Mouse (Mus musculus): ENCODE measurements around the gene Wapl. TPM values are rescaled to one million over a fixed set of nuclear protein-coding genes. Genes with fewer than 3 reads are reported as not detected.

Gene Wapl
- total and polyA plus RNA-seq, 3 experiments, result 77.7 to 114 (median 79.2) TPM

GRCm38 (mm10) chr14:34670256-34670655 is 3.5 kb upstream of the Wapl start:
- in situ Hi-C loops (cut with MboI; ENCODE audit: low pct_ligation_motif_present, low pct_unique_long_range_greater_than_20kb, low sequenced_read_pairs) (loop anchor here (10.0 kb wide), 1 partner anchor 45 kb away; no protein-coding TSS in a partner anchor), dilution Hi-C loops (cut with MboI; ENCODE audit: extremely low pct_ligation_motif_present, extremely low pct_unique_long_range_greater_than_20kb, low sequenced_read_pairs) (no loop called here)
- H3K27me3 ChIP-seq (replicated peaks), result no peaks in the 10 kb centered on the region
- peaks cover 13% of the 10 kb centered on the region for H3K79me2 ChIP-seq (replicated peaks; ENCODE audit: control insufficient read depth, extremely low read depth, insufficient read depth, poor library complexity, severe bottlenecking)
- no peak overlapping the region for H3K27ac ChIP-seq (ENCODE audit: insufficient read depth, low read depth)
- DNase-seq (ENCODE audit: extremely low read depth), result no peak
- no peaks in the 10 kb centered on the region for H3K9me3 ChIP-seq (replicated peaks; ENCODE audit: low read length)
- peaks cover 0 to 15% of the 10 kb centered on the region in 2 experiments; a peak in 1 of 4 replicates for H3K4me1 ChIP-seq (ENCODE audit: control insufficient read depth in 1 of 2, insufficient read depth in 2 of 2)
- TF ChIP-seq HCFC1 (IDR thresholded peaks at IDR 0.05; ENCODE audit: low read depth, low read length) (no peak), SMC3 (IDR thresholded peaks at IDR 0.05; ENCODE audit: low read depth, low read length) (no peak), ZC3H11A (IDR thresholded peaks at IDR 0.05; ENCODE audit: low read depth, low read length) (no peak), KAT2A (IDR thresholded peaks at IDR 0.05; ENCODE audit: insufficient replicate concordance, low read length) (no peak), TBP (conservative IDR thresholded peaks at IDR 0.05; ENCODE audit: low read depth, low read length) (no peak), TCF12 (IDR thresholded peaks at IDR 0.05; ENCODE audit: low read depth, low read length) (no peak), GABPA (IDR thresholded peaks at IDR 0.05; ENCODE audit: insufficient replicate concordance, low read depth, low read length) (no peak), PAX5 (IDR thresholded peaks at IDR 0.05; ENCODE audit: low read length) (no peak), JUND (conservative IDR thresholded peaks at IDR 0.05; ENCODE audit: low read depth, low read length) (no peak), ETS1 (conservative IDR thresholded peaks at IDR 0.05; ENCODE audit: low read depth, low read length) (no peak), E2F4 (IDR thresholded peaks at IDR 0.05; ENCODE audit: insufficient replicate concordance, low read depth, low read length) (no peak), NRF1 (IDR thresholded peaks at IDR 0.05; ENCODE audit: low read depth, low read length) (no peak), ELF1 (IDR thresholded peaks at IDR 0.05; ENCODE audit: low read depth, low read length) (no peak), NELFE (IDR thresholded peaks at IDR 0.05; ENCODE audit: low read depth, low read length) (no peak), MEF2A (IDR thresholded peaks at IDR 0.05; ENCODE audit: borderline replicate concordance, low read depth, low read length) (no peak), MAZ (IDR thresholded peaks at IDR 0.05; ENCODE audit: low read depth, low read length) (no peak), POLR2AphosphoS2 (IDR thresholded peaks at IDR 0.05; ENCODE audit: low read depth, low read length) (no peak), SIN3A (IDR thresholded peaks at IDR 0.05; ENCODE audit: low read length) (no peak)
- H3K4me3 ChIP-seq (replicated peaks in 1 of 3; ENCODE audit: low read depth in 2 of 3, low read length in 2 of 3, poor library complexity in 1 of 3), result no peak overlapping the region
- no peak overlapping the region for H3K4me2 ChIP-seq (ENCODE audit: insufficient read depth, low read depth, poor library complexity, severe bottlenecking)
- no peak overlapping the region for H3K9ac ChIP-seq (ENCODE audit: insufficient read depth, low read depth)
- peaks cover 0 to 4% of the 10 kb centered on the region in 2 experiments for H3K36me3 ChIP-seq (replicated peaks in 1 of 2; ENCODE audit: control insufficient read depth in 1 of 2, insufficient read depth in 1 of 2, low read length in 1 of 2)

DNA sequence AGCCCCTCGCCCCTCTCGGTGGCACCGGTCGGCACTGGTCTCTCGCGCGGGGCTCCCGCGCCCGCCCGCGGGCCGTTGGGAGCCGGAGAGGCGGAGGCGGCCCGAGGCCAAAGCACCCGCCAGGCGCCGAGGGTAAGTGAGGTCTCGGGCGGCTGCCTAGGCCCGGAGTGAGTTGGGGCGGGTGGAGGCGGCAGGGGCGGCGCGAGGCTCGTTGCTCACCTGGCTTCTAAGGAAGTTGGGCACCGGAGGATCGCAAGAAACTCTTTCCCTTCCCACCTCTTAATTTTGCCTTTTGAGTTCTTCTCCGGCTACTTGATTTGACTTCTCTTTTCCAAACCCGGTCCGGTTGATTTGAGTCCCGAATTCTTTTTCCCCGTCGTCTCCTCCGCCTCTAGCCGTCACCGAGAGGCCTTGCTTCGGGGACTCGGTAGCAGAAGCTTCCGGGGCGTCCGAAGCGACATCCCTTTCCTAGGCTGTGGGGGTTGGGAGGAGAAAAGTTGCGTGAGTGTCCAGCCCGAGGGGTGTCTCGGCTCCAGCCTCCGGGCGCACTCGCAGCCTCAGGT is 582 bp downstream of the Wapl start:
- Histone ChIP-seq H3K4me1 (ENCODE audit: control insufficient read depth in 1 of 2, insufficient read depth in 2 of 2) (peaks cover 0 to 32% of the 10 kb centered on the region in 2 experiments; a peak in 3 of 4 replicates), H3K4me3 (replicated peaks in 1 of 3; ENCODE audit: low read depth in 2 of 3, low read length in 2 of 3, poor library complexity in 1 of 3) (peak overlapping the region; percentile 71 to 93 (median 87)), H3K9ac (ENCODE audit: insufficient read depth, low read depth) (peak overlapping the region; percentile 97), H3K9me3 (replicated peaks; ENCODE audit: low read length) (no peaks in the 10 kb centered on the region), H3K27me3 (replicated peaks) (no peaks in the 10 kb centered on the region), H3K36me3 (replicated peaks in 1 of 2; ENCODE audit: control insufficient read depth in 1 of 2, insufficient read depth in 1 of 2, low read length in 1 of 2) (peaks cover 9 to 21% of the 10 kb centered on the region in 2 experiments), H3K79me2 (replicated peaks; ENCODE audit: control insufficient read depth, extremely low read depth, insufficient read depth, poor library complexity, severe bottlenecking) (peaks cover 39% of the 10 kb centered on the region), H3K4me2 (ENCODE audit: insufficient read depth, low read depth, poor library complexity, severe bottlenecking) (no peak overlapping the region), H3K27ac (ENCODE audit: insufficient read depth, low read depth) (peak overlapping the region; percentile 59)
- dilution Hi-C loops (cut with MboI; ENCODE audit: extremely low pct_ligation_motif_present, extremely low pct_unique_long_range_greater_than_20kb, low sequenced_read_pairs) (no loop called here), in situ Hi-C loops (cut with MboI; ENCODE audit: low pct_ligation_motif_present, low pct_unique_long_range_greater_than_20kb, low sequenced_read_pairs) (loop anchor here (10.0 kb wide), 1 partner anchor 50 kb away; no protein-coding TSS in a partner anchor)
- DNase-seq (ENCODE audit: extremely low read depth), result peak; percentile 65
- TF ChIP-seq JUND (conservative IDR thresholded peaks at IDR 0.05; ENCODE audit: low read depth, low read length) (no peak), CHD1 (IDR thresholded peaks at IDR 0.05; ENCODE audit: low read depth, low read length) (no peak), CHD2 (IDR thresholded peaks at IDR 0.05; ENCODE audit: low read length) (no peak; the same call in 1 of the 2 replicates), MAX (IDR thresholded peaks at IDR 0.05; ENCODE audit: low read length) (no peak; the same call in 1 of the 2 replicates), HCFC1 (IDR thresholded peaks at IDR 0.05; ENCODE audit: low read depth, low read length) (peak; percentile 53; the same call in 1 of the 2 replicates), RCOR1 (conservative IDR thresholded peaks at IDR 0.05; ENCODE audit: low read depth, low read length) (no peak), UBTF (IDR thresholded peaks at IDR 0.05; ENCODE audit: low read depth, low read length) (no peak; the same call in 1 of the 2 replicates), MEF2A (IDR thresholded peaks at IDR 0.05; ENCODE audit: borderline replicate concordance, low read depth, low read length) (no peak), TBP (conservative IDR thresholded peaks at IDR 0.05; ENCODE audit: low read depth, low read length) (no peak), SMC3 (IDR thresholded peaks at IDR 0.05; ENCODE audit: low read depth, low read length) (no peak), POLR2AphosphoS2 (IDR thresholded peaks at IDR 0.05; ENCODE audit: low read depth, low read length) (no peak), ZNF384 (IDR thresholded peaks at IDR 0.05; ENCODE audit: low read depth, low read length) (no peak), BHLHE40 (IDR thresholded peaks at IDR 0.05; ENCODE audit: low read depth, low read length) (no peak), ELF1 (IDR thresholded peaks at IDR 0.05; ENCODE audit: low read depth, low read length) (no peak), SIN3A (IDR thresholded peaks at IDR 0.05; ENCODE audit: low read length) (peak; percentile 77), ETS1 (conservative IDR thresholded peaks at IDR 0.05; ENCODE audit: low read depth, low read length) (no peak), USF2 (conservative IDR thresholded peaks at IDR 0.05; ENCODE audit: low read depth, low read length) (no peak), IRF4 (IDR thresholded peaks at IDR 0.05; ENCODE audit: low read depth, low read length) (no peak), NRF1 (IDR thresholded peaks at IDR 0.05; ENCODE audit: low read depth, low read length) (no peak), POLR2A (IDR thresholded peaks at IDR 0.05; ENCODE audit: low read depth, low read length) (no peak), KAT2A (IDR thresholded peaks at IDR 0.05; ENCODE audit: insufficient replicate concordance, low read length) (no peak), ZMIZ1 (IDR thresholded peaks at IDR 0.05; ENCODE audit: low read depth, low read length) (no peak), CTCF (conservative IDR thresholded peaks at IDR 0.05 in 1 of 2, IDR thresholded peaks at IDR 0.05 in 1 of 2; ENCODE audit: low read depth in 2 of 2, low read length in 2 of 2) (no peak)

All from CH12.LX (cell line).